Mouse (Mus musculus) cerebellum, postnatal 4 days (tissue): Measurements from ENCODE around the gene E130208F15Rik.

ENCODE experiments used
- DNase-seq, 2 experiments: peaks; one replicate each; pipeline ENCODE4 v3.0.0; 2022; ENCODE audit warnings: low spot score in 2 of 2, mixed read lengths in 1 of 2

Gene E130208F15Rik

GRCm38 (mm10) chr7:30321539-30322284 lies at the start of gene E130208F15Rik:
TSS of gene E130208F15Rik (plus strand) at chr7:30321740.
- DNase-seq = no peak

GRCm38 (mm10) chr7:30274383-30274782 lies 47.2 kb upstream of the E130208F15Rik start:
- DNase-seq = no peak

GRCm38 (mm10) chr7:30278911-30279310 lies 42.6 kb upstream of the E130208F15Rik start:
- no peak for DNase-seq

- no peak for DNase-seq
These were observed 42.0 kb upstream of the E130208F15Rik start for GRCm38 (mm10) chr7:30279536-30279935.

- DNase-seq = peak; percentile 79 to 93
These were observed 41.4 kb upstream of the E130208F15Rik start, which contains the start of the genes Thap8 and Wdr62 for GRCm38 (mm10) chr7:30279951-30280669. TSS of gene Thap8 (plus strand) at chr7:30280094. TSS of gene Wdr62 (minus strand) at chr7:30280419.

GRCm38 (mm10) chr7:30280670-30281138 lies 40.8 kb upstream of the E130208F15Rik start:
- peak; percentile 67 to 81 for DNase-seq

- DNase-seq = no peak
These were observed 40.0 kb upstream of the E130208F15Rik start for GRCm38 (mm10) chr7:30281522-30281921.

- DNase-seq = no peak
These were observed 38.8 kb upstream of the E130208F15Rik start for GRCm38 (mm10) chr7:30282740-30283139.

GRCm38 (mm10) chr7:30286701-30287410 lies 34.7 kb upstream of the E130208F15Rik start:
- no peak for DNase-seq

- DNase-seq = no peak
These were observed 33.5 kb upstream of the E130208F15Rik start for GRCm38 (mm10) chr7:30288046-30288445.

GRCm38 (mm10) chr7:30289071-30289713 lies 32.3 kb upstream of the E130208F15Rik start:
- DNase-seq = no peak

- no peak for DNase-seq
These were observed 31.7 kb upstream of the E130208F15Rik start for GRCm38 (mm10) chr7:30289714-30290399.

GRCm38 (mm10) chr7:30291215-30292131 lies 30.1 kb upstream of the E130208F15Rik start, which contains the start of gene Clip3:
TSS of gene Clip3 (plus strand) at chr7:30291728.
- DNase-seq = peak; percentile 79 to 82

- no peak for DNase-seq
These were observed 27.7 kb upstream of the E130208F15Rik start for GRCm38 (mm10) chr7:30293795-30294194.

GRCm38 (mm10) chr7:30294296-30294695 lies 27.2 kb upstream of the E130208F15Rik start:
- no peak for DNase-seq

GRCm38 (mm10) chr7:30295103-30295502 lies 26.4 kb upstream of the E130208F15Rik start:
- peak in 1 of 2 experiments; percentile 39 for DNase-seq

- no peak for DNase-seq
These were observed 24.7 kb upstream of the E130208F15Rik start for GRCm38 (mm10) chr7:30296816-30297215.

GRCm38 (mm10) chr7:30297266-30297665 lies 24.3 kb upstream of the E130208F15Rik start:
- DNase-seq = no peak

GRCm38 (mm10) chr7:30300914-30301313 lies 20.6 kb upstream of the E130208F15Rik start:
- no peak for DNase-seq
